Mouse (Mus musculus): ENCODE measurements at regions not wholly inside any gene's neighbourhood (a gene's known extent, or its start where the extent isn't known, plus 50 kb on each side); places are given as distances from the start of the nearest gene placed in this dataset.

GRCm38 (mm10) chr10:43722164-43722563 is 144.1 kb downstream of the Cd24a start:
- TF ChIP-seq POLR2A (IDR thresholded peaks at IDR 0.05; ENCODE audit: borderline replicate concordance, extremely low read depth, low read depth, low read length) (no peak), CTCF (IDR thresholded peaks at IDR 0.05; ENCODE audit: insufficient read depth, low read length) (no peak)
